Mouse (Mus musculus) stomach, postnatal 0 days (tissue): Measurements from ENCODE around the gene Fry. TPM values are rescaled to one million over a fixed set of nuclear protein-coding genes. Genes with fewer than 3 reads are reported as not detected.
A peak's percentile ranks its signal among the peaks of the same experiment; 100 is the strongest.

ENCODE experiments used
- ATAC-seq: fragments of 200-750 bp; cut with Nextera tagmentation; 2 replicates; pipeline ENCODE4 v1.8.0; 2017; ENCODE audit not compliant: low FRiP score, low TSS enrichment
- DNase-seq: peaks from one replicate; pipeline ENCODE4 v3.0.0-alpha.2; 2016; ENCODE audit warnings: low spot score
- H3K27ac ChIP-seq: fragments of 300-500 bp; sonication (generic); replicated peaks from 2 replicates; pipeline ENCODE4 v1.5.1; 2014; ENCODE audit warnings: mild to moderate bottlenecking, control low read depth
- H3K27me3 ChIP-seq: fragments of 300-500 bp; sonication (generic); 2 replicates; pipeline ENCODE4 v1.6.1; 2014; ENCODE audit warnings: low read length; ENCODE audit not compliant: control insufficient read depth, insufficient read depth
- H3K36me3 ChIP-seq: fragments of 300-500 bp; sonication (generic); 2 replicates; pipeline ENCODE4 v1.6.1; 2014; ENCODE audit warnings: low read length, mixed read lengths; ENCODE audit not compliant: control insufficient read depth, insufficient read depth
- H3K4me1 ChIP-seq: fragments of 300-500 bp; sonication (generic); replicated peaks from 2 replicates; pipeline ENCODE4 v1.6.1; 2014; ENCODE audit warnings: antibody characterized with exemption; ENCODE audit not compliant: control insufficient read depth, insufficient read depth
- H3K4me2 ChIP-seq: fragments of 300-500 bp; sonication (generic); replicated peaks from 2 replicates; pipeline ENCODE4 v1.6.1; 2014; ENCODE audit warnings: low read depth, mild to moderate bottlenecking, control low read depth, moderate library complexity
- H3K4me3 ChIP-seq: fragments of 300-500 bp; sonication (generic); 2 replicates; pipeline ENCODE4 v1.5.1; 2014; ENCODE audit warnings: low read depth, low read length, control low read depth
- H3K9ac ChIP-seq: fragments of 300-500 bp; sonication (generic); 2 replicates; pipeline ENCODE4 v1.6.1; 2014; ENCODE audit warnings: mild to moderate bottlenecking, low read length, control low read depth, mixed read lengths
- H3K9me3 ChIP-seq: fragments of 300-500 bp; sonication (generic); 2 replicates; pipeline ENCODE4 v1.6.1; 2016; ENCODE audit warnings: low read length; ENCODE audit not compliant: control insufficient read depth
- CTCF ChIP-seq: IDR thresholded peaks from 2 replicates; pipeline ENCODE4 v1.5.1; 2016; ENCODE audit warnings: antibody characterized with exemption, low read depth, mild to moderate bottlenecking, moderate library complexity
- EP300 ChIP-seq: optimal IDR thresholded peaks from 2 replicates; pipeline ENCODE3; 2016; ENCODE audit warnings: antibody characterized with exemption
- WGBS: fragments of 180-500 bp; shearing (Covaris S2); extraction: QIAGEN DNeasy Blood & Tissue Kit; methylation state at CpG from one replicate; pipeline ENCODE4 v1.1.7; 2014; 5-methylcytosine and 5-hydroxymethylcytosine counted together
- polyA plus RNA-seq: library from polyadenylated mRNA; unstranded; fragments of >200 nt; fragmentation: Nextera tagmentation; extraction: Ambion mirVana; gene quantifications from 2 replicates; pipeline ENCODE4 v1.2.1, GENCODE M21; 2015

Fry gene
- polyA plus RNA-seq, 1 experiment from 2014 or later: 6.5 TPM

DNA sequence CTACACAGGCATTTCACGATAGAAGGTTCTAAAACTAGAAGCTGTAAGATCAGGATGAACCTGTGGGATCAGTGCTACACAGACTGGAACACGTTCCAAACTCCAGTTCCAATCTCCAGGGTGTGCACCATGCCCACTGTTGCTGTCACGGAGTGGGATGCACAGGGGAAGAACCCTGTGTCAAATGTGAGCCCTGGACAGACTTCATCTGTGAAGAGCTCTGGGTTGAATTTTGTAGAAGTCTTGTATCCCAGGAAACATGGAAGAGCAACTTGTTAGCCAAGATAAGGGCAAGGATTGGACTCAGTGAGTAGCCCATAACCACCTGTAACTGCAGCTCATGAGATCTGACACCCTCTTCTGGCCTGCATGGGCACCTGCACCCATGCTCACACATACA is 246.2 kb downstream of the Fry start:
- Histone ChIP-seq H3K27ac (no peak overlapping the region), H3K4me3 (no peak overlapping the region), H3K36me3 (no peaks in the 10 kb centered on the region; the same call in 1 of the 2 replicates), H3K9me3 (no peaks in the 10 kb centered on the region), H3K4me2 (no peak overlapping the region), H3K27me3 (no peaks in the 10 kb centered on the region), H3K9ac (no peak overlapping the region), H3K4me1 (no peaks in the 10 kb centered on the region)
- TF ChIP-seq EP300 (no peak), CTCF (no peak)
- ATAC-seq (no peak), DNase-seq (no peak)
- WGBS: 83% methylated on average over 3 of the region's 3 CpGs

GRCm38 (mm10) chr5:150367027-150367426 is 248.6 kb downstream of the Fry start:
- TF ChIP-seq EP300 (no peak), CTCF (peak; percentile 50)
- Histone ChIP-seq H3K9me3 (no peaks in the 10 kb centered on the region), H3K36me3 (no peaks in the 10 kb centered on the region; the same call in 1 of the 2 replicates), H3K9ac (no peak overlapping the region), H3K27me3 (no peaks in the 10 kb centered on the region), H3K4me3 (no peak overlapping the region), H3K4me2 (no peak overlapping the region), H3K4me1 (no peaks in the 10 kb centered on the region), H3K27ac (no peak overlapping the region)
- DNase-seq: no peak
- ATAC-seq: no peak
- 87% methylated on average over 4 of the region's 4 CpGs for WGBS

DNA sequence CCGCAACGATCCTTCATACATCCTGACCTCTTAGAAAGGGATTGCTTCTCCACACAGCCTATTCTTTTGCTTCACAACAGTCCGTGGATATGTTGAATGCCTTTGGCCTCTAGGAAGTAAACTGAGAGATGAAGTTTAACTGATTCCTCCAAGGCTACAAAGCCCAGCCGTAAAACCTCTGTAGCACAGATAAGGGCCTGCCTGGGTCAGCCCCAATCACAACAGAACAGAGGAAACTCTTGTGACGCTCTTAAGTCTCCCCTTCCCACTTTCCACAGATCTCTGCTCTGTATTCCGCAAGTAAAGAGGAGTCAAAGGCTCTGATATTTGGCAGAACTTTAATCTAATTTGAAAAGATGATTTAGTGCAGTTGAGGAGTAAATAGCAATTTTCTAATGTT is 251.8 kb downstream of the Fry start:
- DNase-seq: no peak
- no peak overlapping the region for H3K9ac ChIP-seq
- H3K27me3 ChIP-seq: no peaks in the 10 kb centered on the region
- no peaks in the 10 kb centered on the region for H3K4me1 ChIP-seq
- H3K27ac ChIP-seq: no peak overlapping the region
- TF ChIP-seq CTCF: no peak
- TF ChIP-seq EP300: no peak
- 58% methylated on average over 6 of the region's 6 CpGs for WGBS
- no peak overlapping the region for H3K4me2 ChIP-seq
- no peaks in the 10 kb centered on the region; the same call in 1 of the 2 replicates for H3K36me3 ChIP-seq
- no peak overlapping the region for H3K4me3 ChIP-seq
- no peaks in the 10 kb centered on the region for H3K9me3 ChIP-seq
- ATAC-seq: no peak

DNA sequence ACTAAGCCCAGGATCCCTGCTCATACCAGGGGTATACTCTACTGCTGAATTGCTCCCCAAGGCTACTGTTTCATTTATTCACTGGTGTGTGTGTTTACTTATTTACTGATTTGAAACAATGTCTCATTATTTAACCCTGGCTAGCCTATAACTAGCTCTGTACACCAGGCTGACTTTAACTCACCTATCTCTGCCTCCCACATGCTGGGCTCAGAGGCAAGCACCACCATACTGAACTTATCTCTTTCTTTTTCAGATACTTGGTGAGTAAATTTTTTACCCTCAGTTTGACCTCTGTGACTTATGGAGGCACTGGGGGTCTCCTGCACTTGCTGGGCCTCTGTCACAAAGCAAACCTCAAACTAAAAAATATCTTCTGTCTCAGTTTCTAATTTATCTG is 252.4 kb downstream of the Fry start:
- Histone ChIP-seq H3K4me2 (no peak overlapping the region), H3K36me3 (no peaks in the 10 kb centered on the region; the same call in 1 of the 2 replicates), H3K9ac (no peak overlapping the region), H3K4me3 (no peak overlapping the region), H3K4me1 (no peaks in the 10 kb centered on the region), H3K27me3 (no peaks in the 10 kb centered on the region), H3K9me3 (no peaks in the 10 kb centered on the region), H3K27ac (no peak overlapping the region)
- ATAC-seq: no peak
- no peak for DNase-seq
- TF ChIP-seq CTCF (no peak), EP300 (no peak)

GRCm38 (mm10) chr5:150372956-150373355 is 254.5 kb downstream of the Fry start:
- no peak for TF ChIP-seq CTCF
- no peak for TF ChIP-seq EP300
- Histone ChIP-seq H3K9ac (no peak overlapping the region), H3K36me3 (no peaks in the 10 kb centered on the region; the same call in 1 of the 2 replicates), H3K27ac (no peak overlapping the region), H3K4me1 (no peaks in the 10 kb centered on the region), H3K9me3 (no peaks in the 10 kb centered on the region), H3K27me3 (no peaks in the 10 kb centered on the region), H3K4me3 (no peak overlapping the region), H3K4me2 (no peak overlapping the region)
- no peak for DNase-seq
- WGBS: 90% methylated on average over 3 of the region's 3 CpGs
- ATAC-seq: no peak

- Histone ChIP-seq H3K27ac (no peak overlapping the region), H3K4me1 (no peaks in the 10 kb centered on the region), H3K36me3 (no peaks in the 10 kb centered on the region), H3K27me3 (no peaks in the 10 kb centered on the region), H3K4me2 (no peak overlapping the region), H3K9me3 (no peaks in the 10 kb centered on the region), H3K9ac (no peak overlapping the region), H3K4me3 (no peak overlapping the region)
- no peak for DNase-seq
- ATAC-seq: no peak
- TF ChIP-seq CTCF (no peak), EP300 (no peak)
- 66% methylated on average over 8 of the region's 8 CpGs for WGBS
These were observed 256.5 kb downstream of the Fry start for GRCm38 (mm10) chr5:150374778-150375559.
